Mouse (Mus musculus): ENCODE data around the gene Otud7b.
"Not testable (repeated sequence)": the region's sequence is repeated elsewhere in the genome, so short reads cannot be mapped to it uniquely, and the experiment has no call there.

Otud7b gene

GRCm38 (mm10) chr3:96179531-96179930 is 75.2 kb downstream of the Otud7b start:
- peak; percentile 84 for DNase-seq (ENCODE audit: low spot score)

- DNase-seq (ENCODE audit: low spot score) = no peak
Observed at GRCm38 (mm10) chr3:96180727-96181477, 76.6 kb downstream of the Otud7b start, which contains the start of gene Sv2a. Gene Sv2a, plus strand, starts transcription at chr3:96181151.

- DNase-seq (ENCODE audit: low spot score) = no peak
Observed at GRCm38 (mm10) chr3:96181510-96182381, 77.4 kb downstream of the Otud7b start.

GRCm38 (mm10) chr3:96182382-96182776 is 78.1 kb downstream of the Otud7b start:
- no peak for DNase-seq (ENCODE audit: low spot score)

- no peak for DNase-seq (ENCODE audit: low spot score)
Observed at GRCm38 (mm10) chr3:96192977-96193376, 88.7 kb downstream of the Otud7b start.

- no peak for DNase-seq (ENCODE audit: low spot score)
Observed at GRCm38 (mm10) chr3:96194966-96195365, 90.6 kb downstream of the Otud7b start.

GRCm38 (mm10) chr3:96195616-96196313 is 91.4 kb downstream of the Otud7b start:
- DNase-seq (ENCODE audit: low spot score) = no peak

- no peak for DNase-seq (ENCODE audit: low spot score)
Observed at GRCm38 (mm10) chr3:96196437-96197128, 92.3 kb downstream of the Otud7b start.

- DNase-seq (ENCODE audit: low spot score) = peak; percentile 94
Observed at GRCm38 (mm10) chr3:96197129-96197749, 92.9 kb downstream of the Otud7b start.

GRCm38 (mm10) chr3:96198181-96198580 is 93.9 kb downstream of the Otud7b start:
- DNase-seq (ENCODE audit: low spot score) = peak; percentile 51

GRCm38 (mm10) chr3:96198601-96199251 is 94.4 kb downstream of the Otud7b start:
- not testable (repeated sequence) for DNase-seq (ENCODE audit: low spot score)

- no peak for DNase-seq (ENCODE audit: low spot score)
Observed at GRCm38 (mm10) chr3:96199731-96200130, 95.4 kb downstream of the Otud7b start.

- peak; percentile 51 for DNase-seq (ENCODE audit: low spot score)
Observed at GRCm38 (mm10) chr3:96207819-96208218, 103.5 kb downstream of the Otud7b start.

GRCm38 (mm10) chr3:96209242-96209641 is 104.9 kb downstream of the Otud7b start:
- no peak for DNase-seq (ENCODE audit: low spot score)

All from adipocyte (in vitro differentiated cells).